Mouse (Mus musculus) cortical plate, adult 2 months (tissue): ENCODE measurements around the gene Rnaseh2b. TPM values are rescaled to one million over a fixed set of nuclear protein-coding genes. Genes with fewer than 3 reads are reported as not detected.

ENCODE experiments used
- H3K27ac ChIP-seq: fragments of 200-500 bp; 2 replicates; pipeline ENCODE4 v1.5.1; 2012; ENCODE audit warnings: low read length, control low read depth, inconsistent platforms; ENCODE audit not compliant: insufficient read depth
- H3K4me1 ChIP-seq: fragments of 200-500 bp; 2 replicates; pipeline ENCODE4 v1.6.1; 2011; ENCODE audit warnings: low read length; ENCODE audit not compliant: control insufficient read depth, insufficient read depth
- H3K4me3 ChIP-seq: fragments of 200-500 bp; 2 replicates; pipeline ENCODE4 v1.5.1; 2011; ENCODE audit warnings: mild to moderate bottlenecking, low read length, control low read depth; ENCODE audit not compliant: insufficient read depth
- CTCF ChIP-seq: fragments of 200-500 bp; IDR thresholded peaks from 2 replicates; pipeline ENCODE4 v1.5.1; 2011; ENCODE audit warnings: mild to moderate bottlenecking, control low read depth, low read length; ENCODE audit not compliant: insufficient read depth; ENCODE audit errors: extremely low read depth
- POLR2A ChIP-seq: fragments of 200-500 bp; IDR thresholded peaks from 2 replicates; pipeline ENCODE4 v1.6.1; 2011; ENCODE audit warnings: mild to moderate bottlenecking, low read length, control low read depth; ENCODE audit not compliant: insufficient read depth; ENCODE audit errors: extremely low read depth
- polyA plus RNA-seq: library from polyadenylated mRNA; depleted of rRNA; stranded (reverse); fragments of >200 nt; gene quantifications from 2 replicates; pipeline ENCODE4 v1.2.3, GENCODE M21; 2012

The Rnaseh2b gene
- polyA plus RNA-seq, 1 experiment: 11.5 TPM

DNA sequence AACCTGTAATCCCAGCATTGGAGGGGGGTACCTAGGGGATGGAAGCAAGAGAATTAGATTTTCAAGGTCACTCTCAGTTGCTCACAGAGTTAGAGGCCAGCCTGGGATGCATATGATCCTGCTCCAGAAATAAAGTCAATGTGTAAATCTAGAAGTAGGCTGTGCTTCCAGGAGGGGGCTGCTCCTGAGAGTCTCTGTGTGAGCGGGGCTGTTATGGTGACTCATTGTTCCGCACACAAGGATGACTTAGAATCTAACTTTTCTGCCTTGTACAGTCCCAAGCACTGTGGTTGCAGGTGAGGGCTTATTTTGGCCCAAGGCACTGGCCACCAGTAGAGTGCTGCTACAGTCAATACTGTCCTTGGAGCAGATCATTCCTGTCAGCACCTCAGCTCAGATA lies 87.0 kb downstream of the Rnaseh2b start:
- Histone ChIP-seq H3K4me1 (peaks cover 4% of the 10 kb centered on the region), H3K4me3 (no peak overlapping the region), H3K27ac (no peak overlapping the region)
- TF ChIP-seq CTCF: no peak
- TF ChIP-seq POLR2A: no peak

DNA sequence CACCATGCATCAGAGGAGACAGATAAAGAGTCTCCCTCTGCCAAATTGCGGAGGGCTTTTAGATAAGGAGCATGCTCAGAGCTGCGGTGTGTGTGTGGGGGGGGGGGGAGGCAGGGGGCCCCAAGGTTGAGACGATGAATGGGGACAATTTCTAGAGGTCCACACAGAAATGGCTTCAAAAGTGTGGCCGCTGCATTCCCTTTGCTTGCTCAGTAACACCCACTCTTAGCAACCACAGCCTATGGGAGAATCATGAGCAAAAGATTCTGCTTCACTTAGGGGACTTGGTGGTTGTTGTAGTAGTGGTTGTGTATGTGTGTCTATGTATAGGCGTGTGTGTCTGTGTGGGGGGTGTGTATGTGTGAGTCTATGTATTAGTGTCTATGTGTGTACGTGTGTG lies 88.2 kb downstream of the Rnaseh2b start:
- no peak for TF ChIP-seq POLR2A
- TF ChIP-seq CTCF: no peak

GRCm38 (mm10) chr14:62383109-62383508 lies 90.7 kb downstream of the Rnaseh2b start:
- Histone ChIP-seq H3K4me3 (no peak overlapping the region), H3K4me1 (peaks cover 3% of the 10 kb centered on the region), H3K27ac (no peak overlapping the region)
- TF ChIP-seq POLR2A: no peak
- TF ChIP-seq CTCF: no peak

More for the DNA sequence above, 88.2 kb downstream of the Rnaseh2b start:
- no peak overlapping the region for H3K27ac ChIP-seq
- H3K4me1 ChIP-seq: peaks cover 4% of the 10 kb centered on the region
- no peak overlapping the region for H3K4me3 ChIP-seq

GRCm38 (mm10) chr14:62383786-62384299 lies 91.5 kb downstream of the Rnaseh2b start:
- Histone ChIP-seq H3K4me1 (peaks cover 6% of the 10 kb centered on the region), H3K4me3 (no peak overlapping the region), H3K27ac (no peak overlapping the region)
- TF ChIP-seq CTCF: no peak
- TF ChIP-seq POLR2A: no peak

- Histone ChIP-seq H3K4me1 (peaks cover 5% of the 10 kb centered on the region), H3K4me3 (no peak overlapping the region; the same call in 1 of the 2 replicates), H3K27ac (no peak overlapping the region)
- TF ChIP-seq CTCF (no peak), POLR2A (no peak)
Measured at GRCm38 (mm10) chr14:62389064-62389728, 96.8 kb downstream of the Rnaseh2b start.

DNA sequence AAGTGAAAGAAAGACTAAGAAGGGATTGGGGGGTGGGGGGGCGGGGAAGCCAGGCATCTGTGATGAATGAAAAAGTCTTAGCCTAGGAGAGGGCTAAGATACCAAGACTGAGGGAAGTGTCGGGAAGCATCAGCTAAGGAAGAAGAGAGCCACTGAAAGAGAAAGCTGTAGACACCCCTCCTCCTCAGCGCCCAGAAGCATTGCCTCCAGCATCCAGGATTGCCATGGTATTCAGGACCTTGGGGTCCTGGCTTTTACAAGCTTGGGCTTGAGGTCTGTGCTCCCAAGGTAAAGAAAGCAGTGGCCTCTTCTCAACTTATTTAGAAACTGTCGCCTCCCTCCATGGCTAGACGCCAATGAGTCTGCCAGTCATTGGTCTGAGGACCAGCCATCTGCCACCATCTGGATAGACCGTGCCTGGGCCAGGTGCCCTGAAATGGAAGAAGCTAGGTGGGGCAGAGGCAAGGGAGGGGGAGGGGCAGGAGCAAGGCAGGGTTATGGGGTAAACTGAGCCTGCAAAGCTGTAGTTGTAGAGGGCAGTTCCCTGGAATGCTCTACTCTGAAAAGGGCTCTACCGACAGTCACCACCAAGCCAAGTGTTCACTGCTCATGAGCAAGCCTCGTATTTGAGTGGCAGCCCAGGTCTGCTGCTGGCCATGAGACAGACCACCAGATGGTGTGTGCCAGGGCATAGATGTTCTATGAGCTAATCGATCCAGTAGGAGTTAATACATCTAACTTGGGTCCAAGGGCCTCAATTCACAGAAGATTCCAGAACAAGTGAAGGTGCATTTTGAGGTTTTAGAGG lies 97.5 kb downstream of the Rnaseh2b start:
- H3K4me3 ChIP-seq: no peak overlapping the region
- H3K27ac ChIP-seq: no peak overlapping the region
- TF ChIP-seq CTCF: no peak
- TF ChIP-seq POLR2A: no peak
- peaks cover 5% of the 10 kb centered on the region for H3K4me1 ChIP-seq

GRCm38 (mm10) chr14:62392754-62393153 lies 100.4 kb downstream of the Rnaseh2b start:
- H3K27ac ChIP-seq: no peak overlapping the region
- no peak for TF ChIP-seq POLR2A
- H3K4me1 ChIP-seq: peaks cover 5% of the 10 kb centered on the region
- no peak overlapping the region for H3K4me3 ChIP-seq

- no peaks in the 10 kb centered on the region; the same call in 1 of the 2 replicates for H3K4me1 ChIP-seq
- no peak overlapping the region for H3K4me3 ChIP-seq
- TF ChIP-seq CTCF: no peak
- TF ChIP-seq POLR2A: no peak
- no peak overlapping the region for H3K27ac ChIP-seq
Measured at GRCm38 (mm10) chr14:62395346-62395745, 103.0 kb downstream of the Rnaseh2b start.

DNA sequence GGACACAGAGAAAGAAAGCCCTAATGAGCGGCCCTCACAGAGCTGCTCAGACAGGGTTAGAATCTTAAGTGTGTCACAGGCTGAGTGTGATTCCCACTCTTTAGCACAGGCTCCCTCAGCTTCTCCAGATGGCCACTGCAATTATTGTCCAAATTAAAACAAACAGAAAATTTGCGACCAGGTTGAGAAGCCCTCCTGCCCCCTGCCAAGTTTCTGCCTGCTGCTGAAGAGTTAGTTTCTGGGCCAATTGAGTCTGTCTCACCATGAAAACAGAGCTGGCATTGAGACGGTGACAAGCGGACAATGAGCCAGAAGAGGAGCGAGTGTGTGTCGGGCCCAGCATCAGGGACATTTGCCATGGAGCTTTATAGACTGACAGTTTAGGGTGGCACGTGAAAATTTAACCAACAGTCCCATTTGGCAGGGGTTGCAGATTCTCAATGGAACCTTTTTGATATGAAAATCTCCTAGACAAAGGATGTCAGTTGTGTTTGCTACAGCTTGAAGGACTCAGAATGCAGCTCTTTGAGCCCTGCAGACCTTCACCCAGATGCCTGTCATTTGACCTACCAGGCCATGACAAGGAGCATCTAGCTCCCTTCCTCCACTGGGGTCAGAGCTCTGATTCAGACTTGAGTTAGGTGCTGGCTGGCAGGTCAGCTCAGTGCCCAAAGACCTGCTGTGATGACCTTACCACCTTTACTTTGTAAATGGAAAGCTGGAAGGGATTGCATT lies 123.8 kb downstream of the Rnaseh2b start:
- TF ChIP-seq CTCF: no peak
- no peak for TF ChIP-seq POLR2A
- Histone ChIP-seq H3K27ac (no peak overlapping the region), H3K4me1 (peaks cover 4% of the 10 kb centered on the region), H3K4me3 (no peak overlapping the region)

DNA sequence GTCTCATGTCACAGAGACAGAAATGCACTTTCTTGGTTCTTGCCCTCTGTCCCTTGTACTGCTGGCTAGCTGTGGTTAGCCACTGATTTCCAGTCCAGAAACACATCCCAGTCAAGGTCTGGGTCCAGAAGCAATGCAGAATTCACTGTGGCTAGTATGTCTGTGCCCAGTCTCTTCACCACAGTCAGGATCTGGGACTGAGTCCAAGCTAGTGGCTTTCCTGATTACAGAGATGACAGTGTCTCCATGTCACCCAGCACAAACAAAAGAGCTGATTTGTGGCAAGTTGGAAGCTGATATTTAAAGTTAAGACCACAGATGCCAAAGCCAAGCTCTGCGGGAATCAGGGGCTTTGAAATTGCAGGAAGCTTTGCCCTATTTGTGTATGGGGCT lies 124.3 kb downstream of the Rnaseh2b start:
- no peak for TF ChIP-seq POLR2A
- no peak for TF ChIP-seq CTCF
- no peak overlapping the region for H3K4me3 ChIP-seq
- H3K27ac ChIP-seq: no peak overlapping the region
- peaks cover 4% of the 10 kb centered on the region for H3K4me1 ChIP-seq

- Histone ChIP-seq H3K4me3 (no peak overlapping the region), H3K4me1 (peaks cover 4% of the 10 kb centered on the region), H3K27ac (no peak overlapping the region)
- TF ChIP-seq CTCF (no peak), POLR2A (no peak)
Measured at GRCm38 (mm10) chr14:62417501-62417900, 125.1 kb downstream of the Rnaseh2b start.
